Mouse (Mus musculus): ENCODE data around the gene Anapc2. TPM values are rescaled to one million over a fixed set of nuclear protein-coding genes. Genes with fewer than 3 reads are reported as not detected.
A peak's percentile ranks its signal among the peaks of the same experiment; 100 is the strongest.

Gene Anapc2
- polyA plus RNA-seq, 1 experiment: 29.3 TPM

DNA sequence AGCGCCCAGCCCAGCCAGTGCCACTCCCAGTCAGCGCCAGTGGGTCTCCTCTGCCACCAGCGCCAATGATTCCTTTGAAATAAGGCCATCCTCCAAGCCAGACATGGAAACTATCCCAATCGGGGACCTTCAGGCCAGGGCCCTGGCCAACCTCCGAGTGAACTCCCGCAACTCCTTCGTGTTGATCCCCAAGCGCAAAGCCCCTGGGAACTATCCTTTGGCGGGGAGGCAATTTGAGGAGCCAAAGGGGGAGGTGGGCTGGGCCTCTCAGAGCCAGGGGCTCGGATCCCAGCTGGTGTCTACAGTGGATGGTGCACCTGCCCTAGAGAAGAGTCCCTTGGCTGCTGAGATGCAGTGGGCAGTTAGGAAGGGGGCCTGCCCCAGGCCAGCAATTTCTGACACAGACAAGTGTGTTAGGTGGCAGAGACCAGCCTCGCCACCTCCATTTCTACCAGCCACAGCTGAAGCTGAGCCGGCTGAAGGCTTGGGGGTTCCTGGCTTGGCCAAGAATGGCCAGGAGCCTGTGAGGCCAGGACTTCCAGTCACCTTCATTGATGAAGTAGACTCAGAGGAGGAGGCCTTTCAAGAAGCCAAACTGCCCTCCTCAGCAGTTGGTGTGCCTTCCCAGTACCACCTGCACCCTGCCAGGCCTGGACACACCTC, 8.5 kb upstream of the Anapc2 start:
- Histone ChIP-seq H3K4me1 (ENCODE audit: control insufficient read depth, insufficient read depth, low read length) (peaks cover 24% of the 10 kb centered on the region), H3K27ac (ENCODE audit: control insufficient read depth, insufficient read depth, low read depth, low read length) (peak overlapping the region; percentile 51), H3K36me3 (ENCODE audit: control insufficient read depth, insufficient read depth, low read length) (no peaks in the 10 kb centered on the region; the same call in 1 of the 2 replicates), H3K4me3 (ENCODE audit: control insufficient read depth, low read depth, low read length) (peak overlapping the region; percentile 91), H3K27me3 (ENCODE audit: control insufficient read depth, insufficient read depth, low read length) (no peaks in the 10 kb centered on the region)
- no peak for TF ChIP-seq CTCF (IDR thresholded peaks at IDR 0.05; ENCODE audit: control insufficient read depth, insufficient read depth, insufficient replicate concordance, low read depth, low read length)
- TF ChIP-seq POLR2A (IDR thresholded peaks at IDR 0.05; ENCODE audit: control insufficient read depth, low read depth, low read length): no peak

DNA sequence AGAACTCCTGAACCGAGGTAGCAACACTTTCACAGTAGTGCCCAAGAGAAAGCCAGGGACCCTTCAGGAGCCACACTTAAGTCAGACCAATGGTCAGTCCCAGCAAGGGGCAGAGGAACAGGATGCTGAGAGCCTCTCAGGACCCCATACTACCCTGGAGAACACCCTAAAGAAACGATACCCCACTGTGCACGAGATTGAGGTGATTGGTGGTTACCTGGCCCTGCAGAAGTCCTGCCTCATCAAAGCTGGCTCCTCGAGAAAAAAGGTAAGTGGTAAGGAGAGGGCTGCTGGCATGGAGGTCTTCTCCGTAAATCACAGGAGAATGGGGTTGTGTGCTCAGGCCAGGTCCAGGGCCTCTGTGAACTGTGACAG, 8.0 kb upstream of the Anapc2 start:
- Histone ChIP-seq H3K27ac (ENCODE audit: control insufficient read depth, insufficient read depth, low read depth, low read length) (peak overlapping the region; percentile 41; the same call in 1 of the 2 replicates), H3K4me3 (ENCODE audit: control insufficient read depth, low read depth, low read length) (peak overlapping the region; percentile 91), H3K36me3 (ENCODE audit: control insufficient read depth, insufficient read depth, low read length) (no peaks in the 10 kb centered on the region; the same call in 1 of the 2 replicates), H3K4me1 (ENCODE audit: control insufficient read depth, insufficient read depth, low read length) (peaks cover 24% of the 10 kb centered on the region), H3K27me3 (ENCODE audit: control insufficient read depth, insufficient read depth, low read length) (no peaks in the 10 kb centered on the region)
- TF ChIP-seq CTCF (IDR thresholded peaks at IDR 0.05; ENCODE audit: control insufficient read depth, insufficient read depth, insufficient replicate concordance, low read depth, low read length) (no peak), POLR2A (IDR thresholded peaks at IDR 0.05; ENCODE audit: control insufficient read depth, low read depth, low read length) (no peak)

DNA sequence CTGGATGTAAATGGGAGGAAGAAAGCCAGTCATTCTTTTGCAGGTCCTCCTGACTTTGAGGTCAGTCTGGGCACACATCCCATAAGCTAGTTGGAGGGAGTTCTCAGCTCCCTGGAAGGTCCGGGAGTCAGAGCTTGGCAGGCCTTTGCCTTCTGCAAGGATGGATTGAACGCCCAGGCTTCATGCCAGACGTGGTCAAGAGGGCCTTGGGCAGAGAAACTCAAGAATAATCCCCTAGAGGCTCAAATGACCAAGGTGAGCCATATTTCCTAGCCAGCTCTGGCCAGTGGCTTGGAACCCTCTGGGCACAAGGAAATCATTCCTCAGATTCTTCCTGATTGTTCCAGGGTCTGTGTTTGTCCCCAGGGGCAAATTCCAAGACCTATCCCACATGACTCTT, 7.4 kb upstream of the Anapc2 start:
- Histone ChIP-seq H3K36me3 (ENCODE audit: control insufficient read depth, insufficient read depth, low read length) (no peaks in the 10 kb centered on the region; the same call in 1 of the 2 replicates), H3K27ac (ENCODE audit: control insufficient read depth, insufficient read depth, low read depth, low read length) (no peak overlapping the region), H3K27me3 (ENCODE audit: control insufficient read depth, insufficient read depth, low read length) (no peaks in the 10 kb centered on the region), H3K4me3 (ENCODE audit: control insufficient read depth, low read depth, low read length) (peak overlapping the region; percentile 91), H3K4me1 (ENCODE audit: control insufficient read depth, insufficient read depth, low read length) (peaks cover 24% of the 10 kb centered on the region)
- TF ChIP-seq CTCF (IDR thresholded peaks at IDR 0.05; ENCODE audit: control insufficient read depth, insufficient read depth, insufficient replicate concordance, low read depth, low read length): no peak
- no peak for TF ChIP-seq POLR2A (IDR thresholded peaks at IDR 0.05; ENCODE audit: control insufficient read depth, low read depth, low read length)

DNA sequence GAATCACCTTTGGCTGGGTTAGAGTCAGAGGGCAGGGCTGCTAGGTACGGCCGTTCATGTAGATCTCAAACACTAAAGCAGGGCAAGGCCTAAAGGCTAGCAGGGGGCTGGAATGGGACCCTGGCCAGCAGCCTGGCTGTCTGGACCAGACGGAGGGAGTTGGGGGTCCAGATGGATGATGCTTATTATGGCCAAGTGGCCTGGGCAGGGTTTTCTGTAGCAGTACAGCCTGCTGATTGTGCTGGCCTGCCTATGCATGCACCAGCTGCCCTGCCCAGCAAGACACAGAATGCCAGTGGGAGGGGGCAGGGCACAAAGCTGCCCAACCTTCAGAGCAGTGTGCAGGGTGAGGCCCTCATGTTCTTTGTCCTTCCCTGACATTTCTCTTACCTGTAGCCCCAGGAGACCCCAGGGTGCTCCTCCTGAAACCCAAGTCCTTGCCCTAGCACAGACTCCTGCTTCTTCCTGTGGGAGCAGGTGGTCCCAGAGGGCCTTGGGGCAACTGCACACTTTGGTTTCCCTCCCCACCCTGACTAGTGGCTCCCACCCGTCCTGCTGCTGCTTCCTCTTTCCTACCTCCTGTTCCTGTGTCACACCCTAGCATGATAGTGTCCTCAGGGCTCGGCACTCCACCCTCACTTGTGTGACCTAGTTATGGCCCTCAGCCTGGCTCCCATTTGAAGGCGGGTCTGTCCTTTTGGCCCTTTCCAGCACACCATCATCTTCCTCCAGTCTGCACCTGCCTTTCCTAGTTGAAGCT, 6.2 kb upstream of the Anapc2 start:
- no peaks in the 10 kb centered on the region; the same call in 1 of the 2 replicates for H3K36me3 ChIP-seq (ENCODE audit: control insufficient read depth, insufficient read depth, low read length)
- H3K4me1 ChIP-seq (ENCODE audit: control insufficient read depth, insufficient read depth, low read length): peaks cover 24% of the 10 kb centered on the region
- TF ChIP-seq CTCF (IDR thresholded peaks at IDR 0.05; ENCODE audit: control insufficient read depth, insufficient read depth, insufficient replicate concordance, low read depth, low read length) (no peak), POLR2A (IDR thresholded peaks at IDR 0.05; ENCODE audit: control insufficient read depth, low read depth, low read length) (no peak)
- H3K27me3 ChIP-seq (ENCODE audit: control insufficient read depth, insufficient read depth, low read length): no peaks in the 10 kb centered on the region
- no peak overlapping the region for H3K27ac ChIP-seq (ENCODE audit: control insufficient read depth, insufficient read depth, low read depth, low read length)
- peak overlapping the region; percentile 47 for H3K4me3 ChIP-seq (ENCODE audit: control insufficient read depth, low read depth, low read length)

DNA sequence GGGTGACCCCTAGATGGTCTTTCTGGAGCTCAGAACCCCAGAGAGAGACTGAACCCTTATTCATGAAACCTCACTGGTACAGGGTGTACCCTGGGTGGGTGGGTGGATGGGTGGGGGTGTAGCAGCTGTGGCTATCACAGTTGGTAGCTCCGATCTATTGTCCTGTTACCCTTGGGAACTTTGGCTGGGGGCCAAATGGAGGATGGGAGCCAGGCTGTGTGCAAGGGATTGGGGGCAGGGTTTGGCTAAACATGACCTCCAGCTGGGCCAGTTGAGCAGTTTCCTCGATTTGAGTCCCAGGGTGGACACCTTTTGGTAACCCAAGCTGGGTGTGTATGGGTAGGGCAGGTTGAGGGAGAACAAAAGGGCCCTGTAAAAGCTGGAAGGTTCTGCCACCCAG, 5.6 kb upstream of the Anapc2 start:
- no peaks in the 10 kb centered on the region; the same call in 1 of the 2 replicates for H3K36me3 ChIP-seq (ENCODE audit: control insufficient read depth, insufficient read depth, low read length)
- TF ChIP-seq CTCF (IDR thresholded peaks at IDR 0.05; ENCODE audit: control insufficient read depth, insufficient read depth, insufficient replicate concordance, low read depth, low read length) (no peak), POLR2A (IDR thresholded peaks at IDR 0.05; ENCODE audit: control insufficient read depth, low read depth, low read length) (no peak)
- H3K4me3 ChIP-seq (ENCODE audit: control insufficient read depth, low read depth, low read length): no peak overlapping the region
- no peaks in the 10 kb centered on the region for H3K27me3 ChIP-seq (ENCODE audit: control insufficient read depth, insufficient read depth, low read length)
- H3K4me1 ChIP-seq (ENCODE audit: control insufficient read depth, insufficient read depth, low read length): peaks cover 25% of the 10 kb centered on the region
- H3K27ac ChIP-seq (ENCODE audit: control insufficient read depth, insufficient read depth, low read depth, low read length): no peak overlapping the region

DNA sequence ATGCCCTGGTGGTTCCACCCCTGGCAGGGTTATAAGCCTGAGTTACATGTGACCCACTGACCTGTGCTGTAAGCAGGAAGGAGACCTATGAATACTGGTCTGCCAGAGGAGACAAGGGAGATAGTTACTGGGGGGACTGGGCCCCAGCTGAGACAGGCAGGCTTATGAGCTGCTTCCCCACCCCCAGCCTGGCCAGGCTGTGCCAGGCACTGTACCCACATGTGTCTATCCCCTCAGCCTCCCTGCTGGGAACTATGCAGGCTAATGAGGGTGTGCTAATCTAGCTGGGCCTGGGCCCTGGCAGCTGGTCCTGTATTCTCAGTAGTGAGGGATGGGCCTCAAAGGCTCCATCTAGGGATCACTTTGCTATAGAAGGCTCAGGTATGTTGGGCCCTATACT, 5.0 kb upstream of the Anapc2 start:
- no peak for TF ChIP-seq POLR2A (IDR thresholded peaks at IDR 0.05; ENCODE audit: control insufficient read depth, low read depth, low read length)
- no peaks in the 10 kb centered on the region for H3K27me3 ChIP-seq (ENCODE audit: control insufficient read depth, insufficient read depth, low read length)
- H3K4me3 ChIP-seq (ENCODE audit: control insufficient read depth, low read depth, low read length): no peak overlapping the region
- H3K4me1 ChIP-seq (ENCODE audit: control insufficient read depth, insufficient read depth, low read length): peaks cover 22% of the 10 kb centered on the region
- no peak overlapping the region for H3K27ac ChIP-seq (ENCODE audit: control insufficient read depth, insufficient read depth, low read depth, low read length)
- H3K36me3 ChIP-seq (ENCODE audit: control insufficient read depth, insufficient read depth, low read length): no peaks in the 10 kb centered on the region; the same call in 1 of the 2 replicates

DNA sequence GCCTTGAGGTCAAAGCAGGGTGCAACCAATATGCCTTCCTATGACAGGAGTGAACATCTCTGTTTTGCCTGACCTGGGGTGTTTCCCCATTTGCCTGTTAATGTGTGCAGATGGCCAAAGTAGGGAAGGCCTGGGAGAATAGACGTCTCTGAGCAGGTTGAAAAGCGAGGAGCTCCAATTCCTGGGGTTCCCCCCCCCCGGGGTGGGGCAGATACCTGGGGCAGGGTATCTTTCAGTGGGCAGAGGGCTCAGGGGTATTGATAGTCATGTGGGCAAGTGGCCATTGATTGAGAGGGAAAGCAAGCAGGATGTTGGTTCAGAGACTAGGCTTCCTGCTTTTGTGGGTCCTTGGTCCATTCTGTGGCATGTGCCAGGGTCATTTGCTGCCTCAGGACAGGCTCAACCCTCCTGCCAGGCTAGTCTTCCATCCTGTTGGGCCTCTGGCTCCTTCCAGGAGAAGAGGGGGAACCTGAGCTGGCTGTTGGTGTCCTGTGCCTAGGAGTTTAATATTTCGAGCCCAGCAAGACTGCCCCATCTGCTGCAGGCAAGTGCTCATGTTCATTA, 4.5 kb upstream of the Anapc2 start:
- Histone ChIP-seq H3K4me3 (ENCODE audit: control insufficient read depth, low read depth, low read length) (no peak overlapping the region), H3K36me3 (ENCODE audit: control insufficient read depth, insufficient read depth, low read length) (no peaks in the 10 kb centered on the region; the same call in 1 of the 2 replicates), H3K27me3 (ENCODE audit: control insufficient read depth, insufficient read depth, low read length) (no peaks in the 10 kb centered on the region), H3K4me1 (ENCODE audit: control insufficient read depth, insufficient read depth, low read length) (peaks cover 24% of the 10 kb centered on the region), H3K27ac (ENCODE audit: control insufficient read depth, insufficient read depth, low read depth, low read length) (no peak overlapping the region)
- TF ChIP-seq POLR2A (IDR thresholded peaks at IDR 0.05; ENCODE audit: control insufficient read depth, low read depth, low read length) (no peak), CTCF (IDR thresholded peaks at IDR 0.05; ENCODE audit: control insufficient read depth, insufficient read depth, insufficient replicate concordance, low read depth, low read length) (no peak)

Data from testis, adult 2 months (tissue).